In genomic region chr14:62173835-62174530, GRCm38 (mm10) we compare ENCODE assay signal across 8 mouse cellular contexts.
DNase-seq lines count a peak whose midpoint lies in the region; ATAC-seq lines count a peak whose summit lies in the region.

No protein-coding gene starts in this region.

- no peaks in the 10 kb centered on the region for H3K36me3 ChIP-seq in midbrain, embryonic 13.5 days
- H3K36me3 ChIP-seq in midbrain, embryonic 11.5 days (ENCODE audit: control insufficient read depth, insufficient read depth, low read length), result no peaks in the 10 kb centered on the region
- H3K36me3 ChIP-seq in embryonic facial prominence, embryonic 14.5 days (ENCODE audit: control insufficient read depth, insufficient read depth, low read length), result no peaks in the 10 kb centered on the region
- no peaks in the 10 kb centered on the region for H3K36me3 ChIP-seq in hindbrain, embryonic 16.5 days (ENCODE audit: control insufficient read depth, insufficient read depth, low read length)

- H3K27ac ChIP-seq in midbrain, embryonic 13.5 days, result no peak overlapping the region
- H3K27ac ChIP-seq in midbrain, embryonic 11.5 days (ENCODE audit: low read depth, low read length), result no peak overlapping the region
- peak overlapping the region; percentile 61 for H3K27ac ChIP-seq in embryonic facial prominence, embryonic 14.5 days (replicated peaks; ENCODE audit: low read depth, low read length)
- H3K27ac ChIP-seq in hindbrain, embryonic 16.5 days (ENCODE audit: low read depth, low read length), result no peak overlapping the region

- H3K9ac ChIP-seq in midbrain, embryonic 13.5 days (replicated peaks), result no peak overlapping the region
- H3K9ac ChIP-seq in midbrain, embryonic 11.5 days (ENCODE audit: low read length), result no peak overlapping the region
- H3K9ac ChIP-seq in embryonic facial prominence, embryonic 14.5 days (ENCODE audit: low read depth, low read length), result no peak overlapping the region
- no peak overlapping the region for H3K9ac ChIP-seq in hindbrain, embryonic 16.5 days (ENCODE audit: low read depth, low read length)

- 47% methylated on average over 16 of the region's 16 CpGs for WGBS in midbrain, embryonic 13.5 days
- WGBS in midbrain, embryonic 11.5 days, result 73% methylated on average over 16 of the region's 16 CpGs
- 37% methylated on average over 16 of the region's 16 CpGs for WGBS in embryonic facial prominence, embryonic 14.5 days
- 30% methylated on average over 16 of the region's 16 CpGs for WGBS in hindbrain, embryonic 16.5 days

- no peak overlapping the region for H3K4me3 ChIP-seq in midbrain, embryonic 13.5 days (replicated peaks)
- no peak overlapping the region for H3K4me3 ChIP-seq in midbrain, embryonic 11.5 days (ENCODE audit: low read depth, low read length)
- H3K4me3 ChIP-seq in embryonic facial prominence, embryonic 14.5 days (ENCODE audit: low read depth, low read length), result no peak overlapping the region
- H3K4me3 ChIP-seq in hindbrain, embryonic 16.5 days (ENCODE audit: low read length), result no peak overlapping the region

- no peak for DNase-seq in midbrain, embryonic 11.5 days (ENCODE audit: low spot score, missing footprints)
- peak; percentile 68 for DNase-seq in embryonic facial prominence, embryonic 14.5 days (ENCODE audit: low spot score)
- DNase-seq in lung, postnatal 36 days, result peak; percentile 64
- DNase-seq in c-Kit-positive CD71-positive TER-119-positive erythroid progenitor cells, embryonic 14.5 days (ENCODE audit: low spot score), result no peak
- DNase-seq in kidney, adult 18-20 months, result no peak
- no peak for DNase-seq in yolk sac, embryonic 10.5 days (ENCODE audit: low spot score)

- no peaks in the 10 kb centered on the region for H3K9me3 ChIP-seq in midbrain, embryonic 13.5 days
- no peaks in the 10 kb centered on the region for H3K9me3 ChIP-seq in midbrain, embryonic 11.5 days (ENCODE audit: control insufficient read depth, low read length)
- H3K9me3 ChIP-seq in embryonic facial prominence, embryonic 14.5 days (ENCODE audit: control insufficient read depth, low read length), result no peaks in the 10 kb centered on the region
- no peaks in the 10 kb centered on the region for H3K9me3 ChIP-seq in hindbrain, embryonic 16.5 days (ENCODE audit: control insufficient read depth, low read length)

- H3K4me2 ChIP-seq in midbrain, embryonic 13.5 days (replicated peaks), result peak overlapping the region; percentile 33
- H3K4me2 ChIP-seq in midbrain, embryonic 11.5 days, result no peak overlapping the region
- H3K4me2 ChIP-seq in embryonic facial prominence, embryonic 14.5 days (ENCODE audit: low read depth, low read length), result no peak overlapping the region; the same call in 1 of the 2 replicates
- peak overlapping the region; percentile 32 for H3K4me2 ChIP-seq in hindbrain, embryonic 16.5 days (ENCODE audit: low read length)

- peak; percentile 43; the same call in 1 of the 2 replicates for ATAC-seq in midbrain, embryonic 13.5 days
- no peak for ATAC-seq in midbrain, embryonic 11.5 days (ENCODE audit: low FRiP score)
- no peak for ATAC-seq in embryonic facial prominence, embryonic 14.5 days (ENCODE audit: low read depth)
- ATAC-seq in hindbrain, embryonic 16.5 days, result 0 out of 2 replicates have a peak, but pooled peaks have one; percentile 50

- no peaks in the 10 kb centered on the region for H3K27me3 ChIP-seq in midbrain, embryonic 13.5 days
- no peaks in the 10 kb centered on the region for H3K27me3 ChIP-seq in midbrain, embryonic 11.5 days (ENCODE audit: control insufficient read depth, insufficient read depth, low read length)
- no peaks in the 10 kb centered on the region for H3K27me3 ChIP-seq in embryonic facial prominence, embryonic 14.5 days (replicated peaks; ENCODE audit: control insufficient read depth, insufficient read depth, low read length)
- H3K27me3 ChIP-seq in hindbrain, embryonic 16.5 days (replicated peaks; ENCODE audit: control insufficient read depth, insufficient read depth, low read length), result no peaks in the 10 kb centered on the region

- H3K4me1 ChIP-seq in midbrain, embryonic 13.5 days (replicated peaks), result peaks cover 33% of the 10 kb centered on the region
- peaks cover 3% of the 10 kb centered on the region; the same call in 1 of the 2 replicates for H3K4me1 ChIP-seq in midbrain, embryonic 11.5 days (ENCODE audit: control insufficient read depth, insufficient read depth, low read length)
- peaks cover 35% of the 10 kb centered on the region for H3K4me1 ChIP-seq in embryonic facial prominence, embryonic 14.5 days (ENCODE audit: control insufficient read depth, insufficient read depth, low read length)
- peaks cover 5% of the 10 kb centered on the region; the same call in 1 of the 2 replicates for H3K4me1 ChIP-seq in hindbrain, embryonic 16.5 days (ENCODE audit: control insufficient read depth, insufficient read depth, low read depth, low read length)

Comparison
In these comparisons a context has a peak if more than half of its experiments do, and no peak if none do; other contexts are left out.
1. ATAC-seq: peak in midbrain, embryonic 13.5 days (single experiment) and hindbrain, embryonic 16.5 days (single experiment); none in midbrain, embryonic 11.5 days (single experiment) and embryonic facial prominence, embryonic 14.5 days (single experiment).
2. H3K4me2 ChIP-seq: peak in midbrain, embryonic 13.5 days (single experiment) and hindbrain, embryonic 16.5 days (single experiment); none in midbrain, embryonic 11.5 days (single experiment) and embryonic facial prominence, embryonic 14.5 days (single experiment).
3. DNase-seq: peak in embryonic facial prominence, embryonic 14.5 days (single experiment) and lung, postnatal 36 days (single experiment); none in midbrain, embryonic 11.5 days (single experiment), c-Kit-positive CD71-positive TER-119-positive erythroid progenitor cells, embryonic 14.5 days (single experiment), kidney, adult 18-20 months (single experiment) and yolk sac, embryonic 10.5 days (single experiment).